Mouse (Mus musculus) liver, embryonic 14.5 days (tissue): ENCODE measurements around the gene Zer1.

ENCODE experiments used
- CTCF ChIP-seq: IDR thresholded peaks from 2 replicates; pipeline ENCODE4 v1.5.1; 2016; ENCODE audit warnings: antibody characterized with exemption, low read depth, control low read depth
- EP300 ChIP-seq: IDR thresholded peaks from 2 replicates; pipeline ENCODE4 v1.6.1; 2016; ENCODE audit warnings: antibody characterized with exemption, low read depth

DNA sequence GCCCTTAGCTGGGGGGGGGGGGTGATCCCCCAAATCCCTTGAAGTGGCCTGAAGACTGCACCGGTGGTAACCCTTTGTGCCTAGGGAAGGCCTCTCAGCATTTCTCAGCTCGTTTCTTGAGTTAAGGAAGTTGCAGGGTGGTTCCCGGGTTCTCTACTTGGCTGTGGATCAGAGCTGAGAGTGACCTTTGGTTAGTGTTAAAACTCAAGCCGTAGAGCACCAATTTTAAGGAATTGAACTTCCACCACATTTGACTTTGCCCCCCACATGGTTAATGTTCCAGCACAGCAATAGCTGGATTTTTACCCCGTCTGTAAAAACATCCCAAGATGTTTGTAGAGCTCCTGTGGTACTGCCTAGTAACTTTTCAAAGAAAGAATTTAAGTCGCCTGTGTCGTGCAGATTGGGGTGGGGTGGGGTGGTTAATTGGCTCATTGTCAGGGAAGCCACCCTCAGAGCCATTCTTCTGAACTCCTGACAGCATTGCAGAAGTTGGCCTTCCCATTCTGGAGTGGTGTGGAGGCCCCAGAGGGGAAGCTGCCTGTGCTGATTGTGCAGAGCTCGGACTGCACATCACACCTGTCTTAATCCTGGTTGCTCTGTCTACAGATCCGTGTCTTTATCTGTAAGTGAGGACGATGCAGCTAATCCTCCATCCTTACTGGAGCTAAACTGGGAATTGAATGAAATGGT is 10.7 kb upstream of the Zer1 start:
- TF ChIP-seq CTCF (no peak), EP300 (no peak)
